Mouse (Mus musculus): Measurements from ENCODE around the gene Fkbp2.

DNA sequence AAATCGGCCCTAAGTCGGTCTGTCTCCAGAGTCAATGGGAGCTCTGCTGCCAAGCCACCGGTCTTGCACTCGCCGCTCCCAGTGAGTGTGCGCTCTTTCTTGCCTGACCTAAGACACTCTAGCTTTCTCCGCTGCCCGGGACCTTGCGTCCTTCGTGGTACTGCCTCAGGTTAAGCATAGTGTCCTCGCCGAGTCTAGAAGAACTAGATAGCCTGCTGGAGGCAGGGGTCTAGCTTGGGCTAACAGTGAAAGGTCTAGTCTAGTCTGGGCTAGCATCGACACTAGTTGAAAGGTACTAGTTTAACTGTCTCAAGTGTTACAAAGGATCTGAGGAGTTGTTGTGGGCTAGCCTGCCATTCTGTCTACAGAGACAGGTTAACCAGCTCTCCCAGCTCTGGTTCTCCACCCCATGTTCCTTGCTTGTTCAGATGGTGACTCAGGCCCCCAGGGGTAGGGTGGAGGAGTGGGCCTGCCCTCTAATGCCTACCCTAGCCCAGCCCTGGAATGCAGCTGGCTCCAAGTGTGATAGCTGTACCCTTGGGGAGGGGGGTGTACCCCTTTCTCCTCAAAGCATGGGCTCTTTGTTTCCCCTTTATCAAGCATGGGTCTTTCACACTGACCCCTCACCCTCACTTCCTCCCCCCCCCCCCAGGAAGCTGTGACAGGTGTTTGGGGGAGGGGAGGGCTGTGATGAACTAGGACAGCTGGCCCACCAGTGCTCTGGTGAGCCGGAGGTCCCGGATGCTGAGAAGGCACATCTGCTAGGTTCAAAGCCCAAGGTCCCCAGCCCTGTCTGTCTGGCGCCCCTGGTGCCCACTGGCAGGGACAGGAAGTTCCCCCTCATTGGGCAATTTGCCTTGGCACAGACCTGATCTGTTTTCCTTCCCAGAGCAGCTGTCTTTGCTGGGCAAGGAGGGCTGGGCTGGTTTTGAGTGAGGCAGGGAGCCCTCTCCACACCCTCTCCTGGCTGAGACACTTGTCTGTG lies 4.5 kb downstream of the Fkbp2 start, which contains the start of gene Plcb3:
- TF ChIP-seq ZNF384 (IDR thresholded peaks at IDR 0.05; ENCODE audit: low read depth, low read length) (no peak), ZC3H11A (IDR thresholded peaks at IDR 0.05; ENCODE audit: borderline replicate concordance, low read depth, low read length) (no peak), MAFK (IDR thresholded peaks at IDR 0.05; ENCODE audit: insufficient read depth, low read depth, low read length) (no peak), CHD2 (IDR thresholded peaks at IDR 0.05; ENCODE audit: low read depth, low read length) (no peak)

All from ES-E14 (cell line).